Mouse (Mus musculus) adrenal gland, postnatal 14 days (tissue): ENCODE data around the gene Slc2a13. TPM values are rescaled to one million over a fixed set of nuclear protein-coding genes. Genes with fewer than 3 reads are reported as not detected.

ENCODE experiments used
- DNase-seq: peaks from one replicate; pipeline ENCODE4 v3.0.0; 2021; ENCODE audit warnings: mixed read lengths
- long read RNA-seq, 2 experiments: library from polyadenylated mRNA; stranded (forward); transcript quantifications; one replicate each; pipeline ENCODE4 v2.0.0; 2021
- total RNA-seq: library from RNA; stranded (reverse); gene quantifications from 2 replicates; pipeline ENCODE4 v1.2.3, GENCODE M21; 2021

The Slc2a13 gene
- total RNA-seq = 4.0 and 4.4 TPM in 2 replicates
- long read RNA-seq, experiment 1, full-length matches to known transcripts = 1 of 1 reads
- long read RNA-seq, experiment 1, partial matches to known transcripts = 0 of 1 reads
- long read RNA-seq, experiment 1, other reads (novel, unspliced or antisense) = 0 of 1 reads
- long read RNA-seq, experiment 2, full-length matches to known transcripts = 1 of 3 reads
- long read RNA-seq, experiment 2, partial matches to known transcripts = 0 of 3 reads
- long read RNA-seq, experiment 2, other reads (novel, unspliced or antisense) = 2 of 3 reads

DNA sequence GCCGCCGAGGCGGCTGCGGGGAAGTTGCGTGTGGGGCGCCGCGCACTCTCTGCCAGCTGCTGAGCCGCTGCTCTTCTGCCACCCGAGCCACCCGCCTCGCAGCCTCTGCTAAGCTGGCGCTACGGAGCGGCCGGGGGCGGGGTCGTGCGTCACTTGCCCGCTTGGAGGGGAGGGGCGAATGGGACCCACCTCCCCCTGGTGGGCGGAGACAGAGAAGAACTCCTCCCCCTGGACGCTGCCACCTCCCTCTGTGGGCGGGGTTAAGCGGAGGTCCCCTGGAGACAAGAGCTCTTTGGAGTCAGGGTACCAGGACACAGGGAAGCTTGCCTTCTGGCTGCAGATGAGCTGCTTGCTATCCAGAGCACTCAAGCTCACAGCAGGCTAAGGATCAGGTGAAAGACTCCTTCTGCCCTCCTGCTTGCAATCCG, at the start of gene Slc2a13:
Slc2a13 (minus strand) TSS at position 151 of the 428 bp plus-strand sequence.
- peak; percentile 96 for DNase-seq

DNA sequence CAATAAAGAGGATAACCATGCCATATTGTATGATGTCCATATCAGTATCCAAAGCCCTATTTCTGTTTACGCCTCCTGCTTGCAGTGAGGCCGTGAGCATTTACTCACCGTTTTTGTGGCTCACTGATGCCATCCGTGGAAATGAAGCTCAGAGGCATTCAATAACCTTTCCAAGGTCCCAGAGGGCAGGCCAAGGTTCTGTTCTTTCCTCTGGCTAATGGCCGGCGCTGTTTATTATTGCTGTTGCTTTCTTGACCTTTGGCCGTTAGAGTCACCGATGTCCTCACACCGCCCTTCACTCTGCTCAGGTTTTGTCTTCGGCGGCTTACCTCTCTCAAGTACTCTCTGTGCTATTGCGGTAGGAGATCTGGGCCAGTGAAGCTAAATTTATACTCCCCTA, 43.0 kb upstream of the Slc2a13 start:
- peak; percentile 39 for DNase-seq

DNA sequence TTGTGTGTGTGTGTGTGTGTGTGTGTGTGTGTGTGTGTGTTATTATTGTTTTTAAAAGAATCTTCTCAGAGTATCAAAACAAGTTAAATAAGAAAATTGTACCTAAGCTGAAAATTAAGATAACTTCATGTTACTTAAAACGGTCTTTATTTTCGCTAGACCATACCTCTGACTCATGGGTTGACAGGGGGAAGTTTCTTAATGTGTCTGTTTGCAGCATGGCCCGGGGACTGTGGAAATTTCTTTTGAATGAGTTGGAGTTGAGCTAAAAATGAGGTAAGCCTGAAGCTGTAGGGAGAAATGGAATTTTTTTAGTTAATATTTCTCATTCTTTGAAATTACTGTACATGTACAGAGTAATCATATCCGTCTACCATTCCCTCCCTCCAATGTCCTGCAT, 42.5 kb upstream of the Slc2a13 start:
- no peak for DNase-seq

DNA sequence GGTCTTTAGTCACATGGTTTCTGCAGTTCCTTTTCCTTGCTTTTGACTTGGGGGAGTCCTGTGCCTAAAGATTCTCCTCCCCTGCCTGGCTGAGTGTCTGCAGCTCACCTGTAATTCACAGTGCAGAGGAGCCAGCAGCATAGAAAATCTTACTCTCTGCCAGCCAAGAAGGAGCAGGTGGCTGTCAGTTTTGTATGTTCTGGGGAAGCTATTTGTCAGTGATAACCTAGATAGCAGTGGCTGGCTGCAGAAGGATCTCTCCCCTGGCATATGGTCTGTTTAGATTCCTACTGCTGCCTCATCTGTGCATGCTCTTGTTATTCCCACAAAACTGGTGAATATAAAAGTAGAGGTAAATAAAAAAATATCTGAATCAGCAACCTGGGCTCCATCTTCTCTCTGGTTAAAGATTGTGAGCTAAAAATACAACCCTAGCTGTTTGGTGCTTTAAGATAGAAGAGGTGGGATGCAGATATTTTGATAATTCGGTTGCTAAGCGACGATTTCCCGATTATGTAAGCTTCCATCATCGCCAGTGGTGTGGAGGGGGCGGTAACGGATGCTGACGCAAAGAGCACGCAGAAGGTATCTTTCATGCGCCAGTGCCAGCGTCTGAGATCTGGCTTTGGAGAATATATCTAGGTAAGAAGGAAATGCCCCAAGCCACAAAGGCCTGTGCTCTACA, 41.1 kb upstream of the Slc2a13 start:
- DNase-seq = no peak

DNA sequence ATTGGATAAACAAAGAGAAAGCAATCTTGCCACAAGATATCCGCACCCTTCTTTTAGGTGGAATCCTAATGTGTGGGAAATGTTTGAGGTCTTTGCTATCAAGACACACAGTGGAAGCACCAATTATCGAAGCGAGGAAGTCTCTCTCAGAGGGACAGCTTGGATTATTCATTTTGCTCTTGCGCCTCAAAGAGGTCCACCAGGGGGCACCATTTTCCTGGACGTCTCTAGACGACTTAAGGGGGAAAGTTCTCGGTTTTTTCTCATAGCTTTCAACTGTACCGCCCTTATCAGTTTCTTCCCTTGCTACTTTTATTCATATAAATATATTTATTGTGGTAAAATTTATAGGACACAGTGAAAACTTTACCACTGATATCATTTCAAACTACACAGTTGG, 36.7 kb upstream of the Slc2a13 start:
- peak; percentile 84 for DNase-seq

- DNase-seq = no peak
These were observed 35.8 kb upstream of the Slc2a13 start for GRCm38 (mm10) chr15:91608811-91609210.

- no peak for DNase-seq
These were observed 28.1 kb upstream of the Slc2a13 start for GRCm38 (mm10) chr15:91601197-91601596.

GRCm38 (mm10) chr15:91597290-91597689, 24.2 kb upstream of the Slc2a13 start:
- DNase-seq = no peak

DNA sequence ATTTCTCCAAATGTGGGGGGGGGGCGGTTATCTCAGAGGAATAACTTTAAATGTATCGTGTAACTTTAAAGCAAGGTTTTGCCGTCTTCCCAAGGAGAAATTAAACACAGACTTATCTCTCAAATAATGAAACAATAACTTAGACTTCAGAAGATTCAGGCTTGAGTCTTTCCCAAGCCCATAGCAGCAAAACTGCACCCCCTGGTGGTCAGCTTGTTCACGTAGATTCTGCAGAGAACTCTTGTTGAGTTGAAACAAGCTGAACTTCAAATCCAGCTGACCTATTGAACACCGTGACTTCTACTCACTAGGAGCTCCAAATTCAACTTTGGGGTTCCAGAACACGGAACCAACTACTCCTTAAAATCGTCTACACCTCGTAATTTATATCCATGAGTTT, 1.4 kb upstream of the Slc2a13 start:
- DNase-seq = peak; percentile 93

- DNase-seq = peak; percentile 56
These were observed 516 bp downstream of the Slc2a13 start for GRCm38 (mm10) chr15:91572421-91573069.

GRCm38 (mm10) chr15:91571981-91572380, 1.1 kb downstream of the Slc2a13 start:
- no peak for DNase-seq

DNA sequence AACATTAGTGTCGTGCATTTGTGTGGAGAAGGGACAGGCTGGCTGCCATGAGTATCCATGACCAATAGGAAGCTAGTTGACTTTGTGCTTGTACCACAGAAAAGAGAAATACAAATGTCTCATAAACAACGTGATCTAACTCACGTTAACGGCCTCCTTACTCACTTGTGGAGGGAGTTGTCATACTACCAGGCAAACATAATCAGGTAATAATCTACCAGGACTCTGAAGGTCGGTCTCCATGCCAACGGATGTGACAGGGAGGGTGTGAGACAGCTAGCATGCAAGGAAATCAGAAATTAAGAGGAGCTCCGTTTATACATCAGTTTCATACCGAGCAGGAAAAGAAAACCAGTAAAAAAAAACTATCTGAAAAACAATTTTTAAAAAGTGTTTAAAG, 6.3 kb downstream of the Slc2a13 start:
- no peak for DNase-seq

- DNase-seq = no peak
These were observed 7.9 kb downstream of the Slc2a13 start for GRCm38 (mm10) chr15:91565025-91565605.

GRCm38 (mm10) chr15:91561728-91562127, 11.3 kb downstream of the Slc2a13 start:
- no peak for DNase-seq

DNA sequence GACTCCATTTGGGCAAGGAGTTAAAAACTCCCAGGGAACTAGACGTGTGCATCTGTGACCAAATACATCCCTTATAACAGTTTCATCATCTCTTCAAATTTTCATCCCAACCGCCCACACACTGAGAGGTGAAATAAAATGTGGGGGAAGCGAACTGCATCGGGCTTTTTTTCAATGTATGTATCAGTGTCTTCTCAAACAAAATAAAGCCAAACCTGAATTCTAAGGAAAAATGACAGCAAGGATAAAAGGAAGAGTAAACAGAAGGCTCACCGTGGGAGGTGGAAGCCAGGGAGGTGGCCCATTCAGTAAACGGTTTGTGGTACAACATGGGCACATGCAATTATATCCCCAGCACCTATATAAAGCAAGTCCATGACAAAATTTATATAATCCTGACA, 17.7 kb downstream of the Slc2a13 start:
- DNase-seq = no peak

GRCm38 (mm10) chr15:91548586-91549268, 24.3 kb downstream of the Slc2a13 start:
- DNase-seq = no peak

DNA sequence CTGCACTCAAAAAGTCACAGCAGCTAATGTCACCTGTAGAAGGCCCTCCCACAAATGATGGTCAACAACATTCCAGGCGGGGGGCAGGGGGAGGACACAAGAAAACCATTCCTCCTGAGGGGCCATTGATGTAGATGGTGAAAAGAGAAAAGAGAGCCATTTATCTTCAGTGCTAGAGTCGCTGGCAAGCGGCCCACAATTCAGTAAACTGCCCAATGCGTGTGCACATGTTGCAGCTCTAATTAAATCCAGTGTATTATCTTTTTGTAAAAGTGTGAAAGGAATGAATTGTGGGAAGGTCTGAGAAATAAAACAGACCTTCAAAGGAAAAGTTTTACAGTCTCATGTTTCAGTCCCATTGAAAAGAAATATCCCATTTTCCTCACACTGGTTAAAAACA, 28.5 kb downstream of the Slc2a13 start:
- no peak for DNase-seq

DNA sequence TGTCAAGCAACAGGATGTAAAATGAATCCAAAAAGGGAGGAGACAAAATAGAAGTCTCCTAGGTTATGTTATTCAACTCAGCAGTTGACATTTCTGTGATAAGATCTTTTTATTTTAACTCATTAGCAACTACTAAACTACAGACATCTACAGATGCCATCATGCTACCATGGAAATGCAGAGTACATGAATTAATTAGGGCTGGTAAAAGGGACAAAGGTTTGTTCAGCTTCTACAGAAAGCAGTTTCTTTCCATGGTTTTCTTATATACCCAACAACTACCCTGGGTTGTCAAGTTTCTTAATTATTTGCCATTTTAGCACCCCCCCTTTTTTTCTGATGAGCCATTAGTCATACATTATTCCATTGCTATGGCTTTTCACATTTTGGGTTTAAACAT, 34.6 kb downstream of the Slc2a13 start:
- DNase-seq = no peak

GRCm38 (mm10) chr15:91526876-91527275, 46.2 kb downstream of the Slc2a13 start:
- no peak for DNase-seq

DNA sequence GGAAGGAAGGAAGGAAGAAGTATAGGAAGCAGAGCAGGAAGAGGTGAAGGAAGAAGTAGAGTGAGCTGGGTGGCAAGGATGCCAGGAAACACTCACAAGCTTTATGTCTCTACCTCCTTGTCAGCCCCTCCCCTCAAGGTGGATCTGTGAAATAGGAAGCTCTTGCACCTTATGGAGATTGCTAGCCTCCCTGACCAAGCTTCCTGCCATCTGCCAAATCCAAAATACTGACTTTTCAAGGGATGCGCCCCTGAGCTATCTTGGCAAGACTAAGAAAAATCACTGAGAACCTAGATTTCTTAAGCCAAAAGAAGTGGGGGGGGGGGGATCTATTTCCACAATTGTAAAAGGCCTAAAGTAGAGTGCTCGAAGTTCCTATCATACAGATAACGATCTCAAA, 46.9 kb downstream of the Slc2a13 start:
- no peak for DNase-seq

GRCm38 (mm10) chr15:91524451-91524850, 48.6 kb downstream of the Slc2a13 start:
- no peak for DNase-seq

- no peak for DNase-seq
These were observed 69.8 kb downstream of the Slc2a13 start for GRCm38 (mm10) chr15:91503291-91503690.
